Mouse (Mus musculus): ENCODE measurements at regions not wholly inside any gene's neighbourhood (a gene's known extent, or its start where the extent isn't known, plus 50 kb on each side); places are given as distances from the start of the nearest gene placed in this dataset.
A peak's percentile ranks its signal among the peaks of the same experiment; 100 is the strongest.

- DNase-seq (ENCODE audit: low spot score in 2 of 2) = no peak
Observed at GRCm38 (mm10) chr6:35605100-35605499, 65.4 kb upstream of the Mtpn start.

GRCm38 (mm10) chr6:35601373-35601772 is 61.7 kb upstream of the Mtpn start:
- DNase-seq (ENCODE audit: low spot score in 2 of 2) = no peak

- DNase-seq (ENCODE audit: low spot score in 2 of 2) = no peak
Observed at GRCm38 (mm10) chr6:35599841-35600240, 60.2 kb upstream of the Mtpn start.

- peak; percentile 60 to 67 for DNase-seq (ENCODE audit: low spot score in 2 of 2)
Observed at GRCm38 (mm10) chr6:35598406-35599185, 58.9 kb upstream of the Mtpn start.

GRCm38 (mm10) chr6:35595012-35595411 is 55.3 kb upstream of the Mtpn start:
- no peak for DNase-seq (ENCODE audit: low spot score in 2 of 2)

- no peak for DNase-seq (ENCODE audit: low spot score in 2 of 2)
Observed at GRCm38 (mm10) chr6:35592234-35592633, 52.5 kb upstream of the Mtpn start.
